Mouse (Mus musculus): Measurements from ENCODE around the gene Olfr373. TPM values are rescaled to one million over a fixed set of nuclear protein-coding genes. Genes with fewer than 3 reads are reported as not detected.
"Not testable (repeated sequence)": the region's sequence is repeated elsewhere in the genome, so short reads cannot be mapped to it uniquely, and the experiment has no call there.

The Olfr373 gene
- not detected for total RNA-seq (2021)
- long read RNA-seq, experiment 1, result 0 reads
- long read RNA-seq, experiment 2, result 0 reads

DNA sequence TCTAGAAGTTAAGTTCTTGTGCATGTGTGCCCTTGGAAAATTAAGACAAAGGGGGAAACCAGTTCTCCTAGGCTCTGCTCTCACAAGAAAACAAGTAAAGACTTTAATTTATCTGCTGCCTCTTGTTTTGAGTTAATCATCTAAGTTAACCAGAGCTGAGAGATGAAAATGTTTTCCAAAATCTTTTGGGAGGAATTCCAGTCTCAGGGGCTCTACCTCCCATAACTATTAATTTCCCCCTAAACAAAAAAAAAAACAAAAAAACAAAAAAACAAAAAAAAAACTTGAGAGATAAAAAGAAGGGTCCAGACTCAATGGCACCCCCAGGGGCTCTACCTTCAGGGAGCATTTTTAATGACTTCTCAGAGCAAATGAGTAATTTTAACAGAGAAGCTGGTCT lies at the start of gene Olfr373:
Gene Olfr373 (plus strand): TSS at position 301 of the 400 bp plus-strand sequence.
- DNase-seq; intact Hi-C loops (cut with DNase I): not testable (repeated sequence)

- DNase-seq; intact Hi-C loops (cut with DNase I): not testable (repeated sequence)
Measured at GRCm38 (mm10) chr8:72040918-72041317, 42.1 kb upstream of the Olfr373 start, which contains the start of gene Olfr372. Gene Olfr372, plus strand, starts transcription at chr8:72041218.

- no peak for DNase-seq
- intact Hi-C loops (cut with DNase I), result no loop called here
Measured at GRCm38 (mm10) chr8:72042493-72042892, 40.5 kb upstream of the Olfr373 start.

- intact Hi-C loops (cut with DNase I), result loop anchor here (1.0 kb wide), 1 partner anchor 41 kb away; no protein-coding TSS in a partner anchor
- DNase-seq, result not testable (repeated sequence)
Measured at GRCm38 (mm10) chr8:72054633-72055032, 28.3 kb upstream of the Olfr373 start.

DNA sequence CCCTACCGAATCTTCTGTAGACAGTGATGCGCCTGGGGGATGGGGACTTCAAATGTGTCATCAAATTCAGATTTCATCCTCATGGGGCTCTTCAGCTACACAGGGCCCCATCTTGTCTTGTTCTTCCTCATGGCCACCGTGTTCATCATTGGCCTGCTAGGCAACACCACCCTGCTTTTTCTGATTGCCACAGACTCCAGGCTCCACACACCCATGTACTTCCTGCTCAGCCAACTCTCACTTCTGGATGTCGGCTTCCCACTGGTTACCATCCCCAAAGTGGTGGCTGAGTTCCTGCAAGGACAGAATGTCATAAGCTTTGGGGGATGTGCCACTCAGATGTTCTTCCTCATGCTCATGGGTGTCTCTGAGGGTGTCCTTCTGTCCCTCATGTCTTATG lies 25.3 kb upstream of the Olfr373 start:
- intact Hi-C loops (cut with DNase I); DNase-seq: not testable (repeated sequence)

- DNase-seq; intact Hi-C loops (cut with DNase I): not testable (repeated sequence)
Measured at GRCm38 (mm10) chr8:72066819-72067399, 16.1 kb upstream of the Olfr373 start.

GRCm38 (mm10) chr8:72084744-72085143 lies 1.8 kb downstream of the Olfr373 start:
- DNase-seq, result no peak
- intact Hi-C loops (cut with DNase I), result no loop called here

- DNase-seq; intact Hi-C loops (cut with DNase I): not testable (repeated sequence)
Measured at GRCm38 (mm10) chr8:72087611-72088010, 4.6 kb downstream of the Olfr373 start.

DNA sequence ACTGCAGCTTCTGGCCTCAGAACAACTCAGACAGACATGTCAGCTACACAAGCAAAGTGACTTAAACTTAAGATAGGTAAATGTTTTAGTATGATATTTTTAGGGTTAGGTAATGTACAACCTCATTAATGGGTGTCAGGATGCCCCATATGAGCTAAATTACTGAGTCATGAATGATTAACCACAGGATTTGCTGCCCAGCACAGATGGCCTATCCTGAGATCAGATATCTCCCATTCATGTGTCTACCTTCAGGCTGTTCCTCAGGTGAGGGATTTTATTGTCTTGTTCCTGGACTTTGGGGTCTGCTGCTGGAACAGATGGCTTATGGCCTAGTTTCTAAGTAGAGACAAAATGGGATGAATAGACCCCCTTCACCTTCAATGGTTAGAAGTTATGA lies 13.7 kb downstream of the Olfr373 start:
- DNase-seq; intact Hi-C loops (cut with DNase I): not testable (repeated sequence)

DNA sequence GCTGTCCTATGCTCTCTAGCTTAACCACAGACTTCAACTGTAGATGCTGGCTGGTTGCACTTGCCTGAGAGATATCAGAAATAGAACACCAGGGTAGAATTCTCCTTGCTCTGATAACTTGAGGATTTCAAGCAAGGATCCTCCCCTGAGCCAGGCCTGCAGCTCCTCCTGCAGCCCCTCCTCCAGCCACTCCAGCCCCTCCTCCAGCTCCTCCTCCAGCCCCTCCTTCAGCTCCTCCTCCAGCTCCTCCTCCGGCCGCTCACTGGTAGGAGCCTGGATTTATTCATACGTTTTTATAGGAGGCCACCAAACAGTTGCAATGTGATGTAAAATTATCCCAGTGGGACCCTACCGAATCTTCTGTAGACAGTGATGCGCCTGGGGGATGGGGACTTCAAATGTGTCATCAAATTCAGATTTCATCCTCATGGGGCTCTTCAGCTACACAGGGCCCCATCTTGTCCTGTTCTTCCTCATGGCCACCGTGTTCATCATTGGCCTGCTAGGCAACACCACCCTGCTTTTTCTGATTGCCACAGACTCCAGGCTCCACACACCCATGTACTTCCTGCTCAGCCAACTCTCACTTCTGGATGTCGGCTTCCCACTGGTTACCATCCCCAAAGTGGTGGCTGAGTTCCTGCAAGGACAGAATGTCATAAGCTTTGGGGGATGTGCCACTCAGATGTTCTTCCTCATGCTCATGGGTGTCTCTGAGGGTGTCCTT lies 16.6 kb downstream of the Olfr373 start:
- intact Hi-C loops (cut with DNase I), result loop anchor here (1.0 kb wide), 1 partner anchor 97 kb away; no protein-coding TSS in a partner anchor
- DNase-seq, result peak; percentile 21 to 50

- no peak for DNase-seq
- intact Hi-C loops (cut with DNase I), result no loop called here
Measured at GRCm38 (mm10) chr8:72105165-72105564, 22.2 kb downstream of the Olfr373 start.

DNA sequence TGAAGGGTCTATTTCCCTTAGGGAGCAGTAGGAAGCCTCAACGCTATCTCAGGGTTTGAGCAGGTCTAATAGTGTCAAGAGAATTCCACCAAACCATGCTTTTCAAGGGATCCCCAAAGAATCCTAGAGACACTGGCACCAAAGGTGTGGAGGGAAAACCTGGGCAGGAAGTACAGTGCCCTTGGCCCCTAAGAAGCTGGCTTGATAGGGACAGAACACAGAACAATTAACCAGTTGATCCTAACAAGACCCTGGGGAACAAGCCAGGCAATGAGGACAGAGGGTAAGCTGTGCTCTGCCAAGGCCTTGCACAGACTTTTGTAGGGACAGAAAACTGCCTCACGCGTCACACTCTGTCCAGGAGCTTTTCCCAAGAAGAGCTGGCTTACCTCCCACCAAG lies 23.8 kb downstream of the Olfr373 start, which contains the start of gene Olfr374:
Gene Olfr374 (plus strand): TSS at position 301 of the 400 bp plus-strand sequence.
- no peak for DNase-seq
- intact Hi-C loops (cut with DNase I), result no loop called here

GRCm38 (mm10) chr8:72110876-72111275 lies 27.9 kb downstream of the Olfr373 start:
- no peak for DNase-seq
- intact Hi-C loops (cut with DNase I), result no loop called here

- DNase-seq, result no peak
- intact Hi-C loops (cut with DNase I), result no loop called here
Measured at GRCm38 (mm10) chr8:72112486-72112885, 29.5 kb downstream of the Olfr373 start.

DNA sequence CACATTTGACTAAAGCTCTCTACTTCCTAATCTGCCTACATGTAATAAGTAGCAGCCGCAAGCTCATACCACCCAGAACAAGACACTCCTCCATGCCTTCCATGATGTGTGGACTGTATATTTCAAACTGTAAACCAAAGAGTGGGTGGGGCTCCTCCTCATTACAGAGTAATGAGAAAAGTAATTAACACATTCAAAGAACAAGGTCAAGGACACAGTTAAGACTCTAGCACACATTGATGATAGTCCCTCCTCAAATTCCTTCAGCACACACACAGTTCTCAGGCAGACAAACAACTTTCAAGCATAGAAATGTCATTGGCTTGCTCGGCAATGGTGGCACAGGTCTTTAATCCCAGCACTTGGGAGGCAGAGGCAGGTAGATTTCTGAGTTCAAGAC lies 32.2 kb downstream of the Olfr373 start:
- intact Hi-C loops (cut with DNase I), result no loop called here

GRCm38 (mm10) chr8:72118616-72119015 lies 35.6 kb downstream of the Olfr373 start:
- intact Hi-C loops (cut with DNase I), result no loop called here
- DNase-seq, result no peak

More for the DNA sequence above, 32.2 kb downstream of the Olfr373 start:
- DNase-seq, result no peak

DNA sequence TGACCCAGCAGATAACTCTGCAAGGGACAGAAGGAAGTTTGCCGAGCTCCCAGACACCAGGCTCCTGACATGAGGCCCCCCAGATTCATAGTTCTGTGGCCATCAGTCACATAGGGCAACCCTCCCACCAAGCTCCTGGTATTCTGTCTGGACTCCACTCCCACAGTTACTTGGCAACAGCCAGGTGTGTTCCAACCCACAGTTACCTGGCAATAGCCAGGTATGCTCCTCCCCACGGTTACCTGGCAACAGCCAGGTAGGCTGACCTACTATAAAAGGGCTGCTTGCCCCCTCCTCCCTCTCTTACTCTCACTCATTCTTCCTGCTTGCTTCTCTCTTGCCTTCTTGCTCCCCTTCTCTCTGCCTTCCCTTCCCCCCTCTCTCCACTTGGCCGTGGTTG lies 38.5 kb downstream of the Olfr373 start:
- intact Hi-C loops (cut with DNase I), result not testable (repeated sequence)

GRCm38 (mm10) chr8:72121997-72122396 lies 39.0 kb downstream of the Olfr373 start:
- no peak for DNase-seq
- intact Hi-C loops (cut with DNase I), result no loop called here

More for the DNA sequence above, 38.5 kb downstream of the Olfr373 start:
- DNase-seq, result not testable (repeated sequence)

DNA sequence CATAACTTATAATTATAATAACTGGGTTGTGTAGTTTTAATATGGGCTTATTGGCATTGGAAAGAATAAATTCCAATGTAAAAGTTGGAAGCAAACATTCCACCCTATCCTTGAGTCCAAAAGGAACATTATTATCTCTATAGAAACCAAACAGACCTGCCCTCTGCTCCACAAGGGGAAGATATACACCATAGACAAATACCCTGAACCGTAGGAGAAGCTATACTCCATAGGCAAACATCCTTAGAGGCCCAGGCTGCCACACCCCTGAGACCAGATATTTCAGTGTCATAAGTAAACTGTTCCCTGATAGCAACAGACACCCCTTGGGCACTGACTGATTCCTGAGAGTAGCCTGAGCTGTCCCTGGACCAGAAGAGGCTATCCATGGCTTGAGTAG lies 44.9 kb downstream of the Olfr373 start:
- DNase-seq, result no peak
- intact Hi-C loops (cut with DNase I), result no loop called here

DNA sequence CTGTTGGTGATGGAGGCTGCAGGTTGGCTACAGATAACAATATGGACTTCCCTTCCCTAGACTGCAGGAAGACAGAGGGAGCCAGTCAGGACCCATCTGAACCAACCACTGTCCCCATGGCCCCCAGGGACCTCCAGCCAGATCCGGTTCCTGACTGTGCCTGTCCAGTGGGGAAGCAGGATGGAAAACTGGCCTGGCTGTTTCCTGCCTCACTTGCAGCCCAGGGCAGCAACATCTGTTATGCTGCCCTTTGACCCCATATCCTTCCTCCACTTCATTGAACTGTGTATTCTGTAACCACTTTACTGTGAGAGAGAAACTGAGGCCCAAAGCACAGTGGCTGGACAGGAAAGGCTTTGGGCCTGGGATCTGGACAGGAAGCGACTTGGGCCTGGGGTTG lies 48.3 kb downstream of the Olfr373 start:
- peak; percentile 30 to 35 for DNase-seq
- intact Hi-C loops (cut with DNase I), result no loop called here

DNA sequence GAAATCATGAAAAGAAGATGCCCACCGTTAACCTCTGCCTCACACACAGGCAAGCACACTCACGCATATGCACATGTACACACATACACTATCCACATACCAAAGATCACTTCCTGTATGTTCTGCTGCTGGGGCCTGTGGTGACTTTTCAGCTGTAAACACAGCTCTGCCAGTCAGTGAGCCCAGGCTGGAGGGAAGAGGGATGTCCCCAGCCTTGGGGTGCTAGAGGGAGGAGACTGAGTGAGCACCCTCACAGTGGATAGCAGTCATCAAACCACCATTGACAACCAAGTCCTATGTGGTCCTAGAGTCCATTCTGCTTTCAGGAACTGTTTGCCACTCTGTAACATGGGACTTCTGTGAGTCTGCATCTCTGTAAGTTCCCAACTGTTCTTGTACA lies 48.9 kb downstream of the Olfr373 start:
- intact Hi-C loops (cut with DNase I), result no loop called here
- no peak for DNase-seq

GRCm38 (mm10) chr8:72132417-72132816 lies 49.4 kb downstream of the Olfr373 start:
- no peak for DNase-seq
- intact Hi-C loops (cut with DNase I), result no loop called here
